In the genomic region with DNA sequence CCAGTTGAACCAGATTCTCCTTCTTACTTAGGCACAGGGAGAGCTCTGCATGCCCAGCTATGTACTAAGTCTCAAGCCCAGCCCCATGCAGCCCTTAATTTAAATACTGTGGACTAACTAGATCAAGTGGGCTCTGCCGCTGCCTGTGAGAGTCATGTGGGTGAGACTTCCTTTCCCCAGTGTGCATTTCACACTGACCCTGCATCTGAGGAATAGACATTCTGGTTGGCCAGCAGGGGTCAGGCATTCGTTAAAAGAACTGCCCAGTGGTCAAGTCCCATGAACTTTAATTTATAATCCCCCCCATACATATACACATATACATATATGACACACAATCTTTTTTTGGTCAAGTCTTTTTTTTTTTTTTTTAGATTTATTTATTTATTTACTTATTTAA, we compare ENCODE assay signal across 13 mouse cellular contexts. TPM values are rescaled to one million over a fixed set of nuclear protein-coding genes. Genes with fewer than 3 reads are reported as not detected.
DNase-seq lines count a peak whose midpoint lies in the region; ATAC-seq and TF ChIP-seq lines count a peak whose summit lies in the region.
"Had no signal": no experiment of that assay in that cellular context is flagged by ENCODE, and none has a peak within 500 bp of the region (broad histone marks: within the 10 kb centered on the region; RNA-seq: fewer than 3 reads in every experiment).

No protein-coding gene starts in this region.

- ATAC-seq in heart, embryonic 12.5 days (ENCODE audit: insufficient number of reproducible peaks, low FRiP score) = no peak
- no peak for ATAC-seq in liver, postnatal 0 days
- ATAC-seq in liver, embryonic 11.5 days (replicated peaks; ENCODE audit: low FRiP score) = no peak
- ATAC-seq in megakaryocyte progenitor cell, adult 5-6 weeks (replicated peaks; ENCODE audit: poor library complexity) = peak; percentile 38
- ATAC-seq in forebrain, postnatal 0 days = no peak

- WGBS in heart, embryonic 12.5 days = 51% methylated on average over 2 of the region's 2 CpGs
- 59% methylated on average over 2 of the region's 2 CpGs for WGBS in liver, postnatal 0 days (ENCODE audit: insufficient replicate concordance)
- WGBS in liver, embryonic 11.5 days = 57% methylated on average over 2 of the region's 2 CpGs
- WGBS in forebrain, postnatal 0 days = 64% methylated on average over 2 of the region's 2 CpGs

- no peaks in the 10 kb centered on the region for H3K9me3 ChIP-seq in heart, embryonic 12.5 days (replicated peaks)
- no peaks in the 10 kb centered on the region for H3K9me3 ChIP-seq in liver, postnatal 0 days (ENCODE audit: low read length)
- H3K9me3 ChIP-seq in liver, embryonic 11.5 days (ENCODE audit: control insufficient read depth, low read length) = no peaks in the 10 kb centered on the region
- no peaks in the 10 kb centered on the region for H3K9me3 ChIP-seq in forebrain, postnatal 0 days (ENCODE audit: low read length)
- H3K9me3 ChIP-seq: embryonic facial prominence, embryonic 15.5 days; heart, embryonic 13.5 days; liver, embryonic 13.5 days had no signal

- 0 out of 2 replicates have a peak overlapping the region, but pooled peaks have one; percentile 13 for H3K9ac ChIP-seq in heart, embryonic 12.5 days
- no peak overlapping the region for H3K9ac ChIP-seq in liver, postnatal 0 days (replicated peaks)
- no peak overlapping the region for H3K9ac ChIP-seq in liver, embryonic 11.5 days (ENCODE audit: low read depth, low read length)
- H3K9ac ChIP-seq in forebrain, postnatal 0 days = no peak overlapping the region
- H3K9ac ChIP-seq: embryonic facial prominence, embryonic 15.5 days; liver, embryonic 13.5 days had no signal

- H3K27me3 ChIP-seq in heart, embryonic 12.5 days (replicated peaks) = no peaks in the 10 kb centered on the region
- no peaks in the 10 kb centered on the region for H3K27me3 ChIP-seq in liver, postnatal 0 days (ENCODE audit: insufficient read depth, low read length)
- H3K27me3 ChIP-seq in liver, embryonic 11.5 days (replicated peaks; ENCODE audit: control insufficient read depth, insufficient read depth, low read length) = no peaks in the 10 kb centered on the region
- H3K27me3 ChIP-seq in forebrain, postnatal 0 days (ENCODE audit: insufficient read depth, low read length) = no peaks in the 10 kb centered on the region
- H3K27me3 ChIP-seq: embryonic facial prominence, embryonic 15.5 days; heart, embryonic 13.5 days; liver, embryonic 13.5 days had no signal

- H3K36me3 ChIP-seq in heart, embryonic 12.5 days = 0 out of 2 replicates have a peak, but pooled peaks cover 4% of the 10 kb centered on the region
- H3K36me3 ChIP-seq in liver, postnatal 0 days (replicated peaks; ENCODE audit: insufficient read depth, low read length) = 0 out of 2 replicates have a peak, but pooled peaks cover 4% of the 10 kb centered on the region
- H3K36me3 ChIP-seq in liver, embryonic 11.5 days (ENCODE audit: control insufficient read depth, insufficient read depth, low read length) = no peaks in the 10 kb centered on the region
- 0 out of 2 replicates have a peak, but pooled peaks cover 9% of the 10 kb centered on the region for H3K36me3 ChIP-seq in forebrain, postnatal 0 days (ENCODE audit: insufficient read depth)

- H3K4me1 ChIP-seq in heart, embryonic 12.5 days (replicated peaks) = peaks cover 64% of the 10 kb centered on the region
- H3K4me1 ChIP-seq in liver, postnatal 0 days (ENCODE audit: insufficient read depth) = no peaks in the 10 kb centered on the region
- peaks cover 31% of the 10 kb centered on the region for H3K4me1 ChIP-seq in liver, embryonic 11.5 days (replicated peaks; ENCODE audit: control insufficient read depth, insufficient read depth, low read length)
- H3K4me1 ChIP-seq in forebrain, postnatal 0 days (ENCODE audit: insufficient read depth) = peaks cover 5% of the 10 kb centered on the region; the same call in 1 of the 2 replicates

- TF ChIP-seq CTCF in liver, postnatal 0 days (IDR thresholded peaks at IDR 0.05; ENCODE audit: low read depth) = peak; percentile 51
- no peak for TF ChIP-seq CTCF in forebrain, postnatal 0 days (IDR thresholded peaks at IDR 0.05; ENCODE audit: low read depth)

- TF ChIP-seq EP300 in liver, postnatal 0 days (IDR thresholded peaks at IDR 0.05; ENCODE audit: low read depth) = no peak

- no peak overlapping the region for H3K27ac ChIP-seq in heart, embryonic 12.5 days (ENCODE audit: poor library complexity, severe bottlenecking)
- no peak overlapping the region for H3K27ac ChIP-seq in liver, postnatal 0 days (ENCODE audit: low read depth)
- no peak overlapping the region for H3K27ac ChIP-seq in liver, embryonic 11.5 days (ENCODE audit: low read depth, low read length)
- no peak overlapping the region for H3K27ac ChIP-seq in forebrain, postnatal 0 days (ENCODE audit: low read depth, low read length)
- H3K27ac ChIP-seq: embryonic facial prominence, embryonic 15.5 days; heart, embryonic 13.5 days; liver, embryonic 13.5 days had no signal

- no peak overlapping the region for H3K4me2 ChIP-seq in heart, embryonic 12.5 days
- H3K4me2 ChIP-seq in liver, postnatal 0 days (ENCODE audit: low read depth, low read length) = no peak overlapping the region
- H3K4me2 ChIP-seq in liver, embryonic 11.5 days = no peak overlapping the region
- no peak overlapping the region for H3K4me2 ChIP-seq in forebrain, postnatal 0 days (ENCODE audit: low read depth)
- H3K4me2 ChIP-seq: embryonic facial prominence, embryonic 15.5 days; heart, embryonic 13.5 days; liver, embryonic 13.5 days had no signal

- no peak overlapping the region for H3K4me3 ChIP-seq in heart, embryonic 12.5 days
- no peak overlapping the region for H3K4me3 ChIP-seq in liver, postnatal 0 days (ENCODE audit: low read depth, low read length)
- H3K4me3 ChIP-seq in liver, embryonic 11.5 days (ENCODE audit: low read depth, low read length) = no peak overlapping the region
- H3K4me3 ChIP-seq in forebrain, postnatal 0 days (ENCODE audit: low read depth, low read length) = no peak overlapping the region
- H3K4me3 ChIP-seq: embryonic facial prominence, embryonic 15.5 days; heart, embryonic 13.5 days; liver, embryonic 13.5 days had no signal

- DNase-seq in heart, adult 9 months (ENCODE audit: low spot score in 2 of 2) = no peak
- no peak for DNase-seq in liver, postnatal 0 days
- no peak for DNase-seq in liver, embryonic 11.5 days (ENCODE audit: low spot score)
- peak; percentile 33 for DNase-seq in embryo, embryonic 10.5 days (ENCODE audit: low spot score)
- no peak for DNase-seq in spleen, postnatal 10 days (ENCODE audit: low spot score in 2 of 2)
- DNase-seq in forebrain, postnatal 0 days = no peak
- DNase-seq: cerebellum, adult 8-10 months; liver, embryonic 13.5 days; thymus, adult 18-20 months had no signal

RNA-seq across cellular contexts. Expression of gene Prep, which starts 15.7 kb away (rescaled TPM):
- polyA plus RNA-seq in heart, embryonic 12.5 days (2016; fragmentation: Nextera tagmentation; extraction: Ambion mirVana) = 29.9 and 31.0 TPM in 2 replicates
- 6.4 and 7.1 TPM in 2 replicates for polyA plus RNA-seq in liver, postnatal 0 days (2015; fragmentation: Nextera tagmentation; extraction: Ambion mirVana)
- 22.1 and 27.7 TPM in 2 replicates for polyA plus RNA-seq in liver, embryonic 11.5 days (2014; fragmentation: Nextera tagmentation; extraction: Ambion mirVana)
- 10.0 and 10.4 TPM in 2 replicates for total RNA-seq in megakaryocyte progenitor cell, adult 5-6 weeks (2015)
- total RNA-seq in megakaryocyte progenitor cell, adult 5-6 weeks (2017) = 12.7 and 13.3 TPM in 2 replicates
- total RNA-seq in forebrain, postnatal 0 days (2014; rRNA removed) = 16.9 and 18.1 TPM in 2 replicates
- 16.6 and 19.0 TPM in 2 replicates for polyA plus RNA-seq in forebrain, postnatal 0 days (2015; fragmentation: Nextera tagmentation; extraction: Ambion mirVana)
